Mouse (Mus musculus): ENCODE results near the gene Antxr2. TPM values are rescaled to one million over a fixed set of nuclear protein-coding genes. Genes with fewer than 3 reads are reported as not detected.

Antxr2 gene
- polyA plus RNA-seq, 2 experiments = 10.5 to 32.4 TPM

DNA sequence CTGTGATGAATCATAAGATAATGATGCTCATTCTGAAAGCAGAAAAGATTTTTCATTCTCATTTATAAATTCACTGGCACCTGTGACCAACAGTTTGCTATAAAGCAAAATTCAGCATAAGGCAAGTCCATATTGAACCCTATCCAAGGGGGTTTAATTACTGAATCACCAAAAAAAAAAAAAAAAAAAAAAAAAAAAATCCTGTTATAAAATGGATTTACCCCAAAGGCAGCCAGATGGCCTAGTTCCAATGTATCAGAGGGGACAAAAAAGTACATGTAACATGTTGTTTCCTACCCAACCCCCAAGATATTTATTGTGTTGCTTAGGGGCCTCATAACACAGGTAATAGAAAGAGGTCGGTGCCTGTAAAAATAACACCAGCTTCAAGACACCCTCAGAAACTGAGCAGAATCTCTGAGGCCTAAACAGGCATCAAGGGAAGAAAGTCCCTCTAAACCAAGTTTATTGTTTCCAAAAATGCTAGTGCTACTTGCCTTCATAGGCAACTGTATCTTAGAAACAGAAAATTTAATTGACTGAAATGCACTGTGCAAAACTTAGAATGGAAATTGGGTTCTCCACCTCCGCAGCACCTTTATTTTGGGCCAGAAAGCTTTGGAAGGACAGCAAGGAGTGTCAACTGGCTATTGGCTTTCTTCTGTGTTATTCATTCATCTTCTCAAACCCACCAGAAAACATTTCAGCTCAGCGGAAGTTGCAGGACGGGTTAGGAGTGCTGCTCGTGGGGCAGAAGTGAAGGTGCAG lies 178.7 kb downstream of the Antxr2 start:
- Histone ChIP-seq H3K9ac (ENCODE audit: low read depth, low read length, severe bottlenecking) (no peak overlapping the region), H3K4me3 (replicated peaks; ENCODE audit: low read length) (no peak overlapping the region), H3K27ac (replicated peaks; ENCODE audit: low read depth, low read length) (no peak overlapping the region), H3K36me3 (ENCODE audit: control insufficient read depth, insufficient read depth, low read length) (no peaks in the 10 kb centered on the region), H3K4me2 (replicated peaks; ENCODE audit: low read depth, low read length, severe bottlenecking) (no peak overlapping the region), H3K27me3 (ENCODE audit: control insufficient read depth, insufficient read depth, low read length) (no peaks in the 10 kb centered on the region), H3K9me3 (ENCODE audit: control insufficient read depth, low read length) (no peaks in the 10 kb centered on the region), H3K4me1 (ENCODE audit: control insufficient read depth, insufficient read depth, low read length) (no peaks in the 10 kb centered on the region)
- no peak for ATAC-seq (ENCODE audit: low FRiP score, low read depth)
- no peak for TF ChIP-seq POLR2A (IDR thresholded peaks at IDR 0.05; ENCODE audit: borderline replicate concordance, extremely low read depth, insufficient read depth, insufficient read length)
- no peak for DNase-seq (ENCODE audit: low spot score)
- WGBS = 69% methylated on average over 5 of the region's 5 CpGs

DNA sequence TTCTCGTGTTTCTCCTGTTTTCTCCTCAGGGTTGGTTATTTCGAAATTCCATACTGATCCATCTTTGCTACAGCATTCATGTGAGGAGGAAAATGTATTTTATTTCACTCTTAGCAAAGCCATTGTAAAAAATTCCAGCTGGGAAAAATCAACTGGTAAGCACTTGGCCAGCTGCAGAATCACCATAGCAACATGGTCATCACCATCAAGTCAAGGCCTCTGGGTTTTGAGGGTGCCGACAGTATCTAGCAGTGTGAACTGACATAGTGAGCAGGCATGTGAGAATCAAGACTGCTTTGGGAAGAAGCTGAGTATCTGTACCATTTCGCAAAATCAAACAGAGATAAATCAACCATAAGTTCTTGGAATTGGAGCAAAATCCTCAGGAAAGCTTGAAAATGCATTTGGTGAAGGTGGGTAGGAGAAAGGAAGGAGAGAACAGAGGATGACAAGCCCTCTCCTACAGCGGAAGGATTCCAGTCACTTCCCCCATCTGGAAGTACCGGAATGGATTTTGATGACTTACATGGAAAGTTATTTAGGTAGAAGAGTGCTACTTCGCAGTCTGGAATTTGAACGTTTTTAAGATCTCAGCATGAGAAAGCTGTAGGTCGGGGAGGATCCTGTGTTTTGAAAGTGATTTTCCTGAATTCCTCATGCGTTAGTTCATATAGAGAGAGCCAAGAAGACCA lies 183.5 kb downstream of the Antxr2 start:
- Histone ChIP-seq H3K4me2 (replicated peaks; ENCODE audit: low read depth, low read length, severe bottlenecking) (no peak overlapping the region), H3K9ac (ENCODE audit: low read depth, low read length, severe bottlenecking) (no peak overlapping the region), H3K9me3 (ENCODE audit: control insufficient read depth, low read length) (no peaks in the 10 kb centered on the region), H3K4me3 (replicated peaks; ENCODE audit: low read length) (no peak overlapping the region), H3K27me3 (ENCODE audit: control insufficient read depth, insufficient read depth, low read length) (no peaks in the 10 kb centered on the region), H3K27ac (replicated peaks; ENCODE audit: low read depth, low read length) (peak overlapping the region; percentile 65), H3K36me3 (ENCODE audit: control insufficient read depth, insufficient read depth, low read length) (no peaks in the 10 kb centered on the region), H3K4me1 (ENCODE audit: control insufficient read depth, insufficient read depth, low read length) (0 out of 2 replicates have a peak, but pooled peaks cover 5% of the 10 kb centered on the region)
- 54% methylated on average over 10 of the region's 10 CpGs for WGBS
- DNase-seq (ENCODE audit: low spot score) (peak; percentile 75), ATAC-seq (ENCODE audit: low FRiP score, low read depth) (peak; percentile 91)
- no peak for TF ChIP-seq POLR2A (IDR thresholded peaks at IDR 0.05; ENCODE audit: borderline replicate concordance, extremely low read depth, insufficient read depth, insufficient read length)

- Histone ChIP-seq H3K27ac (replicated peaks; ENCODE audit: low read depth, low read length) (peak overlapping the region; percentile 65), H3K9ac (ENCODE audit: low read depth, low read length, severe bottlenecking) (no peak overlapping the region), H3K36me3 (ENCODE audit: control insufficient read depth, insufficient read depth, low read length) (no peaks in the 10 kb centered on the region), H3K9me3 (ENCODE audit: control insufficient read depth, low read length) (no peaks in the 10 kb centered on the region), H3K4me2 (replicated peaks; ENCODE audit: low read depth, low read length, severe bottlenecking) (no peak overlapping the region), H3K27me3 (ENCODE audit: control insufficient read depth, insufficient read depth, low read length) (no peaks in the 10 kb centered on the region), H3K4me3 (replicated peaks; ENCODE audit: low read length) (no peak overlapping the region), H3K4me1 (ENCODE audit: control insufficient read depth, insufficient read depth, low read length) (0 out of 2 replicates have a peak, but pooled peaks cover 5% of the 10 kb centered on the region)
- no peak for TF ChIP-seq POLR2A (IDR thresholded peaks at IDR 0.05; ENCODE audit: borderline replicate concordance, extremely low read depth, insufficient read depth, insufficient read length)
- ATAC-seq (ENCODE audit: low FRiP score, low read depth) (no peak), DNase-seq (ENCODE audit: low spot score) (no peak)
- 87% methylated on average over 2 of the region's 2 CpGs for WGBS
Observed at GRCm38 (mm10) chr5:97846503-97846902, 184.3 kb downstream of the Antxr2 start.

DNA sequence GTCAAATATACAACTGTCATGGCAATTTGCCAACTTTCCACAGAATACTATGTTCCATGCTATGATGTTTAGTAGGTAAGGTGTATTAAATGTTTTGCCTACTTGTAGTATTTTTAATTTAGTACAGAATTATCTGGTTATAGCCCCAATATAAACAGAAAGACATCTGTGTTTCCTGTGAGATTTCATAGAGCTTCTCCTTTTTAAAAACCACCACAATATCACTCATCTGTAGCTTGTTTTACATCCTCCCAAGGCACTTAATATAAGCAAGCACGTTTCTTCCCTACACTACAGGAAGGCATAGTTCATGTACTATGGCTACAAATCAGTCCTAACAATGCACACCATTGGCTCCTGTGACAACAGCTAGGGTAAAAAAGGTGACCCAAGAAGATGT lies 188.8 kb downstream of the Antxr2 start:
- Histone ChIP-seq H3K4me1 (ENCODE audit: control insufficient read depth, insufficient read depth, low read length) (0 out of 2 replicates have a peak, but pooled peaks cover 5% of the 10 kb centered on the region), H3K4me2 (replicated peaks; ENCODE audit: low read depth, low read length, severe bottlenecking) (no peak overlapping the region), H3K27ac (replicated peaks; ENCODE audit: low read depth, low read length) (no peak overlapping the region), H3K4me3 (replicated peaks; ENCODE audit: low read length) (no peak overlapping the region), H3K27me3 (ENCODE audit: control insufficient read depth, insufficient read depth, low read length) (no peaks in the 10 kb centered on the region), H3K9ac (ENCODE audit: low read depth, low read length, severe bottlenecking) (no peak overlapping the region), H3K36me3 (ENCODE audit: control insufficient read depth, insufficient read depth, low read length) (no peaks in the 10 kb centered on the region), H3K9me3 (ENCODE audit: control insufficient read depth, low read length) (no peaks in the 10 kb centered on the region)
- no peak for TF ChIP-seq POLR2A (IDR thresholded peaks at IDR 0.05; ENCODE audit: borderline replicate concordance, extremely low read depth, insufficient read depth, insufficient read length)
- 51% methylated on average over 1 of the region's 1 CpGs for WGBS
- DNase-seq (ENCODE audit: low spot score) (no peak), ATAC-seq (ENCODE audit: low FRiP score, low read depth) (no peak)

- H3K27ac ChIP-seq (replicated peaks; ENCODE audit: low read depth, low read length) = no peak overlapping the region
- no peak overlapping the region for H3K4me3 ChIP-seq (replicated peaks; ENCODE audit: low read length)
- DNase-seq (ENCODE audit: low spot score) = no peak
- no peaks in the 10 kb centered on the region for H3K27me3 ChIP-seq (ENCODE audit: control insufficient read depth, insufficient read depth, low read length)
- H3K9me3 ChIP-seq (ENCODE audit: control insufficient read depth, low read length) = no peaks in the 10 kb centered on the region
- no peak for TF ChIP-seq POLR2A (IDR thresholded peaks at IDR 0.05; ENCODE audit: borderline replicate concordance, extremely low read depth, insufficient read depth, insufficient read length)
- peaks cover 2% of the 10 kb centered on the region; the same call in 1 of the 2 replicates for H3K4me1 ChIP-seq (ENCODE audit: control insufficient read depth, insufficient read depth, low read length)
- no peak overlapping the region for H3K9ac ChIP-seq (ENCODE audit: low read depth, low read length, severe bottlenecking)
- no peaks in the 10 kb centered on the region for H3K36me3 ChIP-seq (ENCODE audit: control insufficient read depth, insufficient read depth, low read length)
- no peak for ATAC-seq (ENCODE audit: low FRiP score, low read depth)
- H3K4me2 ChIP-seq (replicated peaks; ENCODE audit: low read depth, low read length, severe bottlenecking) = no peak overlapping the region
Observed at GRCm38 (mm10) chr5:97839924-97840279, 190.9 kb downstream of the Antxr2 start.

All from limb, embryonic 14.5 days (tissue).